Mouse (Mus musculus): ENCODE measurements at regions not wholly inside any gene's neighbourhood (a gene's known extent, or its start where the extent isn't known, plus 50 kb on each side); places are given as distances from the start of the nearest gene placed in this dataset.

DNA sequence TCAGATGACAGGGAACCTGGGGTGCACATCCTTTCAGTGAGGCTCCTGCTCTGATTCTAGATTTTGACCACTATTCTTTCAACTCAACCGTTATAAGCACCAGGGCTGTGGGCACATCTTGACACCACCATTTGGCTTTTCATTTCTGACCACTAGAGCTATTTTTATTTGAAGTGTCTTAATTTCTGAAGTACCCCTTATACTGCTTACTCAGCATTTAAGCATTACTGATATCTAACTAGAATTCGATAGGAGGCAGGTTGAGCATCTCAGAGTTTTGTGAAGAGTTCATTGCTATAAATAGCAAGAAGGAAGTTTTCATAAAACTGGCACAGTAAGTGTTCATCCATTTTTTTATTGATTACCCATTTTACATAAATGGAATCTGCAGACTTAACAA, 362.4 kb downstream of the Rnf144b start:
- no peak for TF ChIP-seq EP300 (IDR thresholded peaks at IDR 0.05; ENCODE audit: low read depth)
- TF ChIP-seq CTCF (IDR thresholded peaks at IDR 0.05; ENCODE audit: low read depth) = no peak
